Mouse (Mus musculus) midbrain, embryonic 14.5 days (tissue): ENCODE measurements around the gene Dlgap5. TPM values are rescaled to one million over a fixed set of nuclear protein-coding genes. Genes with fewer than 3 reads are reported as not detected.

Experiments
- ATAC-seq: fragments of 200-750 bp; cut with Nextera tagmentation; 2 replicates; pipeline ENCODE4 v1.8.0; 2017; ENCODE audit warnings: moderate number of reproducible peaks, moderate library complexity; ENCODE audit not compliant: low FRiP score, low TSS enrichment
- DNase-seq: peaks from one replicate; pipeline ENCODE4 v3.0.0-alpha.2; 2015
- H3K27ac ChIP-seq: fragments of 300-500 bp; sonication (generic); replicated peaks from 2 replicates; pipeline ENCODE4 v1.5.1; 2014; ENCODE audit warnings: mild to moderate bottlenecking, low read depth, low read length, moderate library complexity
- H3K27me3 ChIP-seq: fragments of 300-500 bp; sonication (generic); 2 replicates; pipeline ENCODE4 v1.6.1; 2014; ENCODE audit warnings: low read length, control low read depth, mixed read lengths; ENCODE audit not compliant: control insufficient read depth, insufficient read depth
- H3K36me3 ChIP-seq: fragments of 300-500 bp; sonication (generic); 2 replicates; pipeline ENCODE4 v1.6.1; 2014; ENCODE audit warnings: low read length, control low read depth; ENCODE audit not compliant: control insufficient read depth, insufficient read depth
- H3K4me1 ChIP-seq: fragments of 300-500 bp; sonication (generic); 2 replicates; pipeline ENCODE4 v1.6.1; 2014; ENCODE audit warnings: mild to moderate bottlenecking, antibody characterized with exemption, low read length, control low read depth; ENCODE audit not compliant: control insufficient read depth, insufficient read depth
- H3K4me2 ChIP-seq: fragments of 300-500 bp; sonication (generic); 2 replicates; pipeline ENCODE4 v1.6.1; 2014; ENCODE audit warnings: mild to moderate bottlenecking, low read length, moderate library complexity
- H3K4me3 ChIP-seq: fragments of 300-500 bp; sonication (generic); replicated peaks from 2 replicates; pipeline ENCODE4 v1.5.1; 2014; ENCODE audit warnings: low read depth, low read length
- H3K9ac ChIP-seq: fragments of 300-500 bp; sonication (generic); replicated peaks from 2 replicates; pipeline ENCODE4 v1.6.1; 2014; ENCODE audit warnings: mild to moderate bottlenecking, low read length, moderate library complexity
- H3K9me3 ChIP-seq: fragments of 300-500 bp; sonication (generic); 2 replicates; pipeline ENCODE4 v1.6.1; 2016; ENCODE audit warnings: low read length, control low read depth, mixed read lengths; ENCODE audit not compliant: control insufficient read depth
- WGBS: fragments of 180-500 bp; shearing (Covaris S2); extraction: QIAGEN DNeasy Blood & Tissue Kit; methylation state at CpG from one replicate; pipeline ENCODE4 v1.1.7; 2014; 5-methylcytosine and 5-hydroxymethylcytosine counted together
- polyA plus RNA-seq: library from polyadenylated mRNA; unstranded; fragments of >200 nt; fragmentation: Nextera tagmentation; extraction: Ambion mirVana; gene quantifications from 2 replicates; pipeline ENCODE4 v1.2.1, GENCODE M21; 2014

Gene Dlgap5
- polyA plus RNA-seq, 1 experiment from 2014 or later, result 12.6 TPM

DNA sequence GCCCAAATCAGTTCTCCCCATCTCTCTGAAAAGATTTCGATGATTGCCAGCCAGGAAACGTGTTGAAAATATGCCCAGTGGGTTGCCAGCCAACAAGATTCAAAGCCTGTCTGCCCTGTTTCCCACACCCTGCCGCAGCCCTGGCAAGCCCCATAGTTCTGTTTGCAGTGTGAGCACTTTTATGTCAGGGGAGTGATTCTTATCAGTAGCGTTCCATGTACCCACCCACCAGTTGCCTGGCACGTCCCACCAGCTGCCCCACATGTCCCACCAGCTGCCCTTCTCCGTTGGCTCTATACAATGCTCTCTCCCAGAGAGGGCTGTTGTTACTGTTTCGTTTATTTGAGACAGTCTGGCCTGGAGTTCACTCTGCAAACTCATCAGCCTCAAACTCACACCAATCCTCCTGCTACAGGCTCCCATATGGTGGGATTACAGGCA lies 51.3 kb downstream of the Dlgap5 start:
- no peak overlapping the region for H3K4me3 ChIP-seq
- no peak overlapping the region for H3K4me2 ChIP-seq
- H3K9me3 ChIP-seq, result no peaks in the 10 kb centered on the region
- 0 out of 2 replicates have a peak, but pooled peaks have one; percentile 39 for ATAC-seq
- H3K36me3 ChIP-seq, result no peaks in the 10 kb centered on the region
- H3K4me1 ChIP-seq, result peaks cover 14% of the 10 kb centered on the region
- H3K27me3 ChIP-seq, result no peaks in the 10 kb centered on the region
- no peak overlapping the region for H3K9ac ChIP-seq
- H3K27ac ChIP-seq, result no peak overlapping the region; the same call in 1 of the 2 replicates
- WGBS, result 40% methylated on average over 7 of the region's 7 CpGs
- peak; percentile 48 for DNase-seq

DNA sequence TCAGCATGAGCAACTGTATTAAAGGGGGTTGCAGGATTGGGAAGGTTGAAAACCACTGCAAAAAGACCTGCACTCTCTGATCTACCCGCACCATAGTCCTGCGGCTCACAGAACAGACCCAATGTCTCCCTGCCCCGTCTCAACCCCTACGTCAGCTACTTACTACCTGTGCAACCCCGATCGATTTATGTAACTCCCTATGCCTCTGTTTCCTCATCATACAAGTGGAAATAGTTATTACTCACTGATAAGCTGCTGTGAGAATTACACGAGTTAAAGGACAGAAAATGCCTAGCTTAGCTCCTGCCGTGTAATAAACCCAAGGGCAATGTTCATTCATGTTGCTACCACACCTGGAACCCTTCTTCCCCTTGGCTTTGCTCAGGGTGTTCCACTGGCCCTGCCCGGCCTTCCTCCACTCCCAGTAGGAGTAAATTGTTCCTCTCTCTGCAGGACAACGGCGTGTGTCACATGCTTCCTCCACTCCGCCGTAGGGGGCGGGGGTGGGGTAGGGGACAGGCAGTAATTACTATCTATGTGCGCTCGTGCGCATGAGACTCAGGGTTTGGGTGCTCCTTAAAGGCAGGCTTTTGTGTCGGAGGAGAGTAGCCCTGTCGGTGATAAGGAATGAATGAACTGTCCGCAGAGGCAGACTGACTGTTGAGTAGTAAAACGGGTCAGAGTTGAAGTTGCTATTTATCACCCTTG lies 53.3 kb downstream of the Dlgap5 start:
- no peak overlapping the region for H3K4me3 ChIP-seq
- WGBS, result 54% methylated on average over 21 of the region's 21 CpGs
- H3K27me3 ChIP-seq, result no peaks in the 10 kb centered on the region
- no peak overlapping the region for H3K9ac ChIP-seq
- ATAC-seq (no peak), DNase-seq (peak; percentile 17)
- H3K27ac ChIP-seq, result no peak overlapping the region
- H3K36me3 ChIP-seq, result no peaks in the 10 kb centered on the region
- peaks cover 14% of the 10 kb centered on the region for H3K4me1 ChIP-seq
- H3K4me2 ChIP-seq, result peak overlapping the region; percentile 28
- no peaks in the 10 kb centered on the region for H3K9me3 ChIP-seq

DNA sequence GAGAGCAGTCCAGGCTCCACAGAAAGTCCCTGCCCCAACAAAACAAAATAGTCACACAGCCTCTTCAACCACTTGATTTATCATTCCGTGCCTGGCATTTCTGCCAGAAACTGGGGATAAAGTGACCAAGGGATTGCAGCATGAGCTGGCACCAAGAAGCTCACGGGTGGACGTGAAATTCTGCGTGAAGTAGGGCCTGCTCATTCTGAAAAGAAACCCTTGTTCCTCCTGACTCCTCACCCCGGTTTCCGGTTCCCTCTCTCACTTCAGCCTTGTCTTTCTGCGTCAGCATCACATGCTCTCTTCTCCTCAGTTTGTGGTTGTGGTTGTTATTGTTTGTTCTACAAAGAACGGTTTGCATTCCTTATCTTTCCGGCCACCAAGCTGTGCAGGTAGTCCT lies 56.3 kb downstream of the Dlgap5 start:
- H3K4me3 ChIP-seq, result no peak overlapping the region
- H3K36me3 ChIP-seq, result no peaks in the 10 kb centered on the region
- no peak overlapping the region for H3K9ac ChIP-seq
- no peaks in the 10 kb centered on the region for H3K27me3 ChIP-seq
- no peak overlapping the region for H3K27ac ChIP-seq
- H3K9me3 ChIP-seq, result no peaks in the 10 kb centered on the region
- H3K4me2 ChIP-seq, result no peak overlapping the region
- ATAC-seq (no peak), DNase-seq (no peak)
- H3K4me1 ChIP-seq, result peaks cover 6% of the 10 kb centered on the region; the same call in 1 of the 2 replicates
- 93% methylated on average over 9 of the region's 9 CpGs for WGBS

DNA sequence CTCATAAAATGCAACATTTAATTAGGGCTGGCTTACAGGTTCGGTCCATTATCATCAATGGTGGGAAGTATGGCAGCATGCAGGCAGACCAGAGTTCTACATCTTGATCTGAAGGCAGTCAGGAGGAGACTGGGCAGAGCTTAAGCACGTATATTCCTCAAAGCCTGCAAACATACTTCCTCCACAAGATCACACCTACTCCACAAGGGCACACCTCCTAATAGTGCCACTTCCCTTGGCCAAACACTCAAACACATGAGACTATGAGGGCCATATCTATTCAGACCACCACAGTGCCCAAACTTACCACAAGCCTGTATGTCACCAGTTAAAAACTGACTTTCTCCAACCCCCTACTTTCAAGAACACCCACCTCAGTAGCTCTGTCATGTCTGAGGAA lies 56.8 kb downstream of the Dlgap5 start:
- no peaks in the 10 kb centered on the region for H3K9me3 ChIP-seq
- H3K4me3 ChIP-seq, result no peak overlapping the region
- no peaks in the 10 kb centered on the region for H3K36me3 ChIP-seq
- no peak for ATAC-seq
- 91% methylated on average over 2 of the region's 2 CpGs for WGBS
- DNase-seq, result no peak
- H3K4me1 ChIP-seq, result 0 out of 2 replicates have a peak, but pooled peaks cover 4% of the 10 kb centered on the region
- no peak overlapping the region for H3K27ac ChIP-seq
- no peak overlapping the region for H3K9ac ChIP-seq
- no peaks in the 10 kb centered on the region for H3K27me3 ChIP-seq
- H3K4me2 ChIP-seq, result no peak overlapping the region

DNA sequence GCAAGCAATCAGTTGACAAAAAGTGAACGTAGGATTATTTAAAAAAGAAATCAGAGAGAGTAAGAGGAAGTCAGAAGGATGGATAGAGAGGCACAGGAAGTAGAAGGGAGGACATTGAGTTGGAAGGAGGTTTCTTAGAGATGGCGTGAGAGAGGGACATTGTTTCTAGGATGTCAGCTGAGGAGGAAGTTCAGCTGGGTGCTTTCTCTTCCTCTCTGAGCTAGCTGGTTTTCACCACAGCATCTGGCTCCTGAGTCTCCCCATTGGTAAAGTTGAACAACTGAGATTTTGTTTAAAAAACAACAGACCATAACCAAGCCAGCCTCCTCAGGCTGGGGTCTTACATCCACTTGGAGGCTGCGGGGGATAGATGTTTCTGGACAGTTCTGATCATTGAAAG lies 58.6 kb downstream of the Dlgap5 start:
- Histone ChIP-seq H3K4me2 (no peak overlapping the region), H3K9ac (no peak overlapping the region), H3K4me1 (no peaks in the 10 kb centered on the region), H3K27ac (no peak overlapping the region), H3K36me3 (no peaks in the 10 kb centered on the region), H3K4me3 (no peak overlapping the region), H3K27me3 (no peaks in the 10 kb centered on the region), H3K9me3 (no peaks in the 10 kb centered on the region)
- ATAC-seq (no peak), DNase-seq (no peak)
- WGBS, result 90% methylated on average over 3 of the region's 3 CpGs

DNA sequence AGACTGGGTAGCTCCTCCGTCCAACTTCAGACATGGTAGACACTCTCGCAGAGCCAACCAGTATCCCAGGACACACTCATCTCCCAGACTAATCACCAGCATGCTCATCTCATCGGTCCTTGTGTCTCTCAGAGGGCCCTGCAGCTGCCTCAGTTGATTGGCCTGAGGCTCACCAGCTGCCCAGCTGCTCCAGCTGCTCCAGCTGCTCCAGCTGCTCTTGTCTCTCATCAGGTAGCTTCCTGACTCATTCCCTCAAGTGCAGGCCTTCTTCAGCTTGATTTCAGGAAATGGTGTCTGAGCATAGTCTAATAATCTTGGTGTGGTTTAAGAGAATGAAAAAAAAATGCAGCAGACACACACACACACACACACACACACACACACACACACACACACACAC lies 61.6 kb downstream of the Dlgap5 start:
- H3K4me3 ChIP-seq, result no peak overlapping the region
- no peaks in the 10 kb centered on the region for H3K36me3 ChIP-seq
- no peaks in the 10 kb centered on the region for H3K4me1 ChIP-seq
- WGBS, result 82% methylated on average over 3 of the region's 3 CpGs
- H3K27ac ChIP-seq, result no peak overlapping the region
- H3K27me3 ChIP-seq, result no peaks in the 10 kb centered on the region
- no peaks in the 10 kb centered on the region for H3K9me3 ChIP-seq
- DNase-seq (no peak), ATAC-seq (no peak)
- H3K4me2 ChIP-seq, result no peak overlapping the region
- H3K9ac ChIP-seq, result no peak overlapping the region

DNA sequence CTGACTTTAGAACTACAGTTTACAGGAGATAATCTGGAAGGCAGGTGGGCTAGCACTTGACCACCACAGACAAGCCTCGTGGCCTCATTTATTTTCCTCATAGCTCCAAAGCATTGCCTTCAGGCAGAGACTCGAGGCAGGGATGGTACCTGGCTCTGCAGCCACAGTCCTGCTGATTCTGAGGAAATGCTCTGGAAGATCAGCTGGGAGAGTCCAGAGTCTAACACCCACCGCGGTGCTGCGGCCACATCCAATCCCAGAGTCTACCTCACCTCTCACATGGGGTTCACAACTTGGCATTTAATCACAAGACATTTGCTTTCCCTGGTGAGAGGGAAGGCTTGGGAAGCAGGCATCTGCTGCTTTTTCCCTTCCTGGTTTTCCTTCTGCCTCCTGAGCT lies 63.3 kb downstream of the Dlgap5 start:
- Histone ChIP-seq H3K9me3 (no peaks in the 10 kb centered on the region), H3K27ac (no peak overlapping the region), H3K9ac (no peak overlapping the region), H3K4me2 (no peak overlapping the region), H3K36me3 (no peaks in the 10 kb centered on the region), H3K4me1 (no peaks in the 10 kb centered on the region), H3K4me3 (no peak overlapping the region), H3K27me3 (no peaks in the 10 kb centered on the region)
- DNase-seq, result no peak
- 84% methylated on average over 5 of the region's 5 CpGs for WGBS
- no peak for ATAC-seq

DNA sequence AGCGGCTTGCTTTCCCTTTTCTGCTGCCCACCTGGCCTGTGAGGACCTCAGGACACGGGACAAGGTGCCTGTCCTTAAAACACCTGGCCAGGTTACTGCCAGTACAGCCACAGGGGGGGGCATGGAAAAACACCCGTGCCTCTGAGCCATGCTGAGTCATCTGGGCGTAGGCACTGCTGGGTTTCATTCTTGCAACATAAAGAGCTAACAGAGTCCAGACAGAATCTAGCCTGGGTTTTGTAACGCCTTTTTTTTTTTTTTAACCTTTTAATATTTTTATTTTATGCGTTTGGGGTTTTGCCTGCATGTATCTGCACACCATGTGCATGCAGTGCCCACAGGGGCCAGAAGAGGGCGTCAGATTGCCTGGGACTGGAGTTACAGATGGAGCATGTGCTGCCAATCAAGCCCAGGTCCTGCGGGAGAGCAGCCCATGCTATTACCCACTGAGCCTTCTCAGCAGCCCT lies 64.1 kb downstream of the Dlgap5 start:
- H3K9ac ChIP-seq, result no peak overlapping the region
- no peaks in the 10 kb centered on the region for H3K4me1 ChIP-seq
- no peaks in the 10 kb centered on the region for H3K36me3 ChIP-seq
- H3K27me3 ChIP-seq, result no peaks in the 10 kb centered on the region
- no peak overlapping the region for H3K4me2 ChIP-seq
- H3K4me3 ChIP-seq, result no peak overlapping the region
- no peaks in the 10 kb centered on the region for H3K9me3 ChIP-seq
- H3K27ac ChIP-seq, result no peak overlapping the region
- DNase-seq, result no peak
- ATAC-seq, result no peak
- 74% methylated on average over 8 of the region's 8 CpGs for WGBS

DNA sequence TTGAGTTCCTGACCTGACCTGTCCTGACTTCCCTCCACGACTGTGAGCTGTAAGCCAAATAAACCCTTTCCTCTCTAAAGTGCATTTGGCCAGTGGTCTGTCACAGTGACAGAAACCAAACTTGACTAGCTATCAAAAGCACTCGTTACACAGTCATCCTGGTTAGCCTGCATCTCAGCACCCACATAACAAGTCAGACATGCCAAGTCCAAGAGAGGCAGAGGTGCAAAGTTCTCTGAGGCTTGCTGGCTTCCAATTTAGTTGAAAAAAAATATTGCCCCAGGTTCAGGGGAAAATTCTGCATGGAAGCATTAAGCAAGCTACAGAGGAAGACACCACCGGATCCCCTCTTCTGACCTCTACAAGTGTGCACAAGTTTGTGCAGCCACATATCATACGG lies 65.0 kb downstream of the Dlgap5 start:
- Histone ChIP-seq H3K9me3 (no peaks in the 10 kb centered on the region), H3K4me2 (no peak overlapping the region), H3K4me3 (no peak overlapping the region), H3K36me3 (no peaks in the 10 kb centered on the region), H3K27ac (no peak overlapping the region), H3K27me3 (no peaks in the 10 kb centered on the region), H3K9ac (no peak overlapping the region), H3K4me1 (no peaks in the 10 kb centered on the region)
- ATAC-seq (no peak), DNase-seq (no peak)
- WGBS, result 88% methylated on average over 4 of the region's 4 CpGs
